In genomic region chr5:66865229-66865628, GRCm38 (mm10) we compare ENCODE assay signal across 10 mouse cellular contexts.
A peak's percentile ranks its signal among the peaks of the same experiment; 100 is the strongest.
DNase-seq lines count a peak whose midpoint lies in the region; ATAC-seq lines count a peak whose summit lies in the region.
"Had no signal": no experiment of that assay in that cellular context is flagged by ENCODE, and none has a peak within 500 bp of the region (broad histone marks: within the 10 kb centered on the region; RNA-seq: fewer than 3 reads in every experiment).

No protein-coding gene starts in this region.

- H3K4me3 ChIP-seq in hindbrain, embryonic 11.5 days (ENCODE audit: low read depth, low read length) = no peak overlapping the region
- H3K4me3 ChIP-seq in hindbrain, embryonic 16.5 days (ENCODE audit: low read length) = no peak overlapping the region
- no peak overlapping the region for H3K4me3 ChIP-seq in forebrain, embryonic 16.5 days (replicated peaks; ENCODE audit: low read length)
- no peak overlapping the region for H3K4me3 ChIP-seq in midbrain, embryonic 13.5 days (replicated peaks)

- H3K4me2 ChIP-seq in hindbrain, embryonic 11.5 days (replicated peaks; ENCODE audit: low read depth, low read length) = no peak overlapping the region
- H3K4me2 ChIP-seq in hindbrain, embryonic 16.5 days (ENCODE audit: low read length) = no peak overlapping the region
- H3K4me2 ChIP-seq in forebrain, embryonic 16.5 days (ENCODE audit: low read length) = no peak overlapping the region
- H3K4me2 ChIP-seq in midbrain, embryonic 13.5 days (replicated peaks) = no peak overlapping the region

- DNase-seq in hindbrain, embryonic 11.5 days (ENCODE audit: low spot score) = peak; percentile 49
- peak; percentile 30 for DNase-seq in ES-CJ7 (ENCODE audit: low read depth, low spot score)
- DNase-seq in cerebellum, adult 9-10 months = no peak
- DNase-seq in cerebellum, adult 11 months = no peak
- no peak for DNase-seq in cerebellum, postnatal 36 days
- DNase-seq: adrenal gland, adult 2 months; kidney, postnatal 10 days had no signal

- no peak overlapping the region for H3K9ac ChIP-seq in hindbrain, embryonic 11.5 days (ENCODE audit: low read depth, low read length)
- H3K9ac ChIP-seq in hindbrain, embryonic 16.5 days (ENCODE audit: low read depth, low read length) = no peak overlapping the region
- H3K9ac ChIP-seq in forebrain, embryonic 16.5 days (replicated peaks; ENCODE audit: low read depth, low read length) = no peak overlapping the region
- H3K9ac ChIP-seq in midbrain, embryonic 13.5 days (replicated peaks) = no peak overlapping the region

- 47% methylated on average over 5 of the region's 5 CpGs for WGBS in hindbrain, embryonic 11.5 days
- WGBS in hindbrain, embryonic 16.5 days = 37% methylated on average over 5 of the region's 5 CpGs
- 38% methylated on average over 5 of the region's 5 CpGs for WGBS in forebrain, embryonic 16.5 days
- WGBS in midbrain, embryonic 13.5 days = 34% methylated on average over 5 of the region's 5 CpGs

- H3K27me3 ChIP-seq in hindbrain, embryonic 11.5 days (ENCODE audit: control insufficient read depth, insufficient read depth, low read length) = no peaks in the 10 kb centered on the region
- no peaks in the 10 kb centered on the region for H3K27me3 ChIP-seq in hindbrain, embryonic 16.5 days (replicated peaks; ENCODE audit: control insufficient read depth, insufficient read depth, low read length)
- H3K27me3 ChIP-seq in forebrain, embryonic 16.5 days (replicated peaks; ENCODE audit: control insufficient read depth, insufficient read depth, low read length) = no peaks in the 10 kb centered on the region
- no peaks in the 10 kb centered on the region for H3K27me3 ChIP-seq in midbrain, embryonic 13.5 days

- no peak overlapping the region for H3K27ac ChIP-seq in hindbrain, embryonic 11.5 days (ENCODE audit: low read depth, low read length)
- no peak overlapping the region for H3K27ac ChIP-seq in hindbrain, embryonic 16.5 days (ENCODE audit: low read depth, low read length)
- H3K27ac ChIP-seq in forebrain, embryonic 16.5 days (ENCODE audit: low read length) = no peak overlapping the region
- no peak overlapping the region; the same call in 1 of the 2 replicates for H3K27ac ChIP-seq in midbrain, embryonic 13.5 days

- H3K9me3 ChIP-seq in hindbrain, embryonic 11.5 days (ENCODE audit: control insufficient read depth, low read length) = no peaks in the 10 kb centered on the region
- no peaks in the 10 kb centered on the region for H3K9me3 ChIP-seq in hindbrain, embryonic 16.5 days (ENCODE audit: control insufficient read depth, low read length)
- no peaks in the 10 kb centered on the region for H3K9me3 ChIP-seq in forebrain, embryonic 16.5 days (ENCODE audit: control insufficient read depth, low read length)
- no peaks in the 10 kb centered on the region for H3K9me3 ChIP-seq in midbrain, embryonic 13.5 days

- no peaks in the 10 kb centered on the region for H3K36me3 ChIP-seq in hindbrain, embryonic 11.5 days (ENCODE audit: control insufficient read depth, insufficient read depth, low read length)
- no peaks in the 10 kb centered on the region for H3K36me3 ChIP-seq in hindbrain, embryonic 16.5 days (ENCODE audit: control insufficient read depth, insufficient read depth, low read length)
- H3K36me3 ChIP-seq in forebrain, embryonic 16.5 days (ENCODE audit: control insufficient read depth, insufficient read depth) = no peaks in the 10 kb centered on the region
- H3K36me3 ChIP-seq in midbrain, embryonic 13.5 days = no peaks in the 10 kb centered on the region

- ATAC-seq in hindbrain, embryonic 11.5 days (ENCODE audit: low FRiP score) = no peak
- no peak for ATAC-seq in hindbrain, embryonic 16.5 days
- ATAC-seq in forebrain, embryonic 16.5 days = peak; percentile 39; the same call in 1 of the 2 replicates
- peak; percentile 51; the same call in 1 of the 2 replicates for ATAC-seq in midbrain, embryonic 13.5 days

- peaks cover 2% of the 10 kb centered on the region; the same call in 1 of the 2 replicates for H3K4me1 ChIP-seq in hindbrain, embryonic 11.5 days (replicated peaks; ENCODE audit: control insufficient read depth, insufficient read depth, low read length)
- peaks cover 16% of the 10 kb centered on the region for H3K4me1 ChIP-seq in hindbrain, embryonic 16.5 days (ENCODE audit: control insufficient read depth, insufficient read depth, low read depth, low read length)
- H3K4me1 ChIP-seq in forebrain, embryonic 16.5 days (replicated peaks; ENCODE audit: control insufficient read depth, insufficient read depth, low read length) = peaks cover 32% of the 10 kb centered on the region
- peaks cover 31% of the 10 kb centered on the region for H3K4me1 ChIP-seq in midbrain, embryonic 13.5 days (replicated peaks)

Comparison
In these comparisons a context has a peak if more than half of its experiments do, and no peak if none do; other contexts are left out.
1. ATAC-seq: peak in forebrain, embryonic 16.5 days (single experiment) and midbrain, embryonic 13.5 days (single experiment); none in hindbrain, embryonic 11.5 days (single experiment) and hindbrain, embryonic 16.5 days (single experiment).
2. DNase-seq: peak in hindbrain, embryonic 11.5 days (single experiment) and ES-CJ7 (single experiment); none in cerebellum, adult 9-10 months (single experiment), cerebellum, adult 11 months (single experiment) and cerebellum, postnatal 36 days (0 of 2).